Mouse (Mus musculus) ES-Bruce4 (cell line): ENCODE data around the gene Txk.

Experiments used
- CTCF ChIP-seq: IDR thresholded peaks from one replicate; pipeline ENCODE4 v1.8.1; 2011; ENCODE audit warnings: low read depth, low read length
- EP300 ChIP-seq: IDR thresholded peaks from 2 replicates; pipeline ENCODE4 v1.6.1; 2011; ENCODE audit warnings: low read depth, low read length; ENCODE audit not compliant: insufficient read depth
- POLR2A ChIP-seq: IDR thresholded peaks from one replicate; pipeline ENCODE4 v1.8.1; 2011; ENCODE audit warnings: low read length; ENCODE audit not compliant: insufficient read depth

- TF ChIP-seq CTCF (no peak), POLR2A (no peak), EP300 (no peak)
Observed at GRCm38 (mm10) chr5:72761237-72761636, 8.7 kb upstream of the Txk start.
